Mouse (Mus musculus) liver, embryonic 15.5 days (tissue): ENCODE data around the gene Trim46. TPM values are rescaled to one million over a fixed set of nuclear protein-coding genes. Genes with fewer than 3 reads are reported as not detected.
"Not testable (repeated sequence)": the region's sequence is repeated elsewhere in the genome, so short reads cannot be mapped to it uniquely, and the experiment has no call there.

Experiments used
- ATAC-seq: fragments of 200-750 bp; cut with Nextera tagmentation; 2 replicates; pipeline ENCODE4 v1.8.0; 2017; ENCODE audit warnings: moderate number of reproducible peaks, mild to moderate bottlenecking, moderate library complexity; ENCODE audit not compliant: insufficient read depth
- H3K27ac ChIP-seq: fragments of 300-500 bp; sonication (generic); replicated peaks from 2 replicates; pipeline ENCODE4 v1.5.1; 2015; ENCODE audit warnings: mild to moderate bottlenecking, inconsistent platforms
- H3K27me3 ChIP-seq: fragments of 300-500 bp; sonication (generic); 2 replicates; pipeline ENCODE4 v1.6.1; 2015; ENCODE audit warnings: mild to moderate bottlenecking, inconsistent platforms
- H3K36me3 ChIP-seq: fragments of 300-500 bp; sonication (generic); replicated peaks from 2 replicates; pipeline ENCODE4 v1.6.1; 2015; ENCODE audit warnings: moderate library complexity, mild to moderate bottlenecking, inconsistent platforms
- H3K4me1 ChIP-seq: fragments of 300-500 bp; sonication (generic); replicated peaks from 2 replicates; pipeline ENCODE4 v1.6.1; 2015; ENCODE audit warnings: inconsistent platforms
- H3K4me2 ChIP-seq: fragments of 300-500 bp; sonication (generic); 2 replicates; pipeline ENCODE4 v1.6.1; 2015; ENCODE audit warnings: moderate library complexity, mild to moderate bottlenecking, inconsistent platforms
- H3K4me3 ChIP-seq: fragments of 300-500 bp; sonication (generic); replicated peaks from 2 replicates; pipeline ENCODE4 v1.5.1; 2015; ENCODE audit warnings: mild to moderate bottlenecking, inconsistent platforms
- H3K9ac ChIP-seq: fragments of 300-500 bp; sonication (generic); 2 replicates; pipeline ENCODE4 v1.6.1; 2015; ENCODE audit warnings: moderate library complexity, mild to moderate bottlenecking, inconsistent platforms
- H3K9me3 ChIP-seq: fragments of 300-500 bp; sonication (generic); replicated peaks from 2 replicates; pipeline ENCODE4 v1.6.1; 2016; ENCODE audit warnings: inconsistent platforms
- WGBS: fragments of 180-500 bp; shearing (Covaris S2); methylation state at CpG from one replicate; pipeline ENCODE4 v1.1.7; 2015; ENCODE audit warnings: mixed read lengths; ENCODE audit not compliant: insufficient replicate concordance; 5-methylcytosine and 5-hydroxymethylcytosine counted together
- polyA plus RNA-seq: library from polyadenylated mRNA; unstranded; fragments of >200 nt; fragmentation: Nextera tagmentation; extraction: Ambion mirVana; gene quantifications from 2 replicates; pipeline ENCODE4 v1.2.1, GENCODE M21; 2015

The Trim46 gene
- polyA plus RNA-seq, 1 experiment from 2014 or later, result 0.23 TPM

GRCm38 (mm10) chr3:89224796-89225195 lies 21.3 kb downstream of the Trim46 start:
- no peak for ATAC-seq
- WGBS, result 62% methylated on average over 11 of the region's 11 CpGs
- peaks cover 93% of the 10 kb centered on the region for H3K27me3 ChIP-seq

DNA sequence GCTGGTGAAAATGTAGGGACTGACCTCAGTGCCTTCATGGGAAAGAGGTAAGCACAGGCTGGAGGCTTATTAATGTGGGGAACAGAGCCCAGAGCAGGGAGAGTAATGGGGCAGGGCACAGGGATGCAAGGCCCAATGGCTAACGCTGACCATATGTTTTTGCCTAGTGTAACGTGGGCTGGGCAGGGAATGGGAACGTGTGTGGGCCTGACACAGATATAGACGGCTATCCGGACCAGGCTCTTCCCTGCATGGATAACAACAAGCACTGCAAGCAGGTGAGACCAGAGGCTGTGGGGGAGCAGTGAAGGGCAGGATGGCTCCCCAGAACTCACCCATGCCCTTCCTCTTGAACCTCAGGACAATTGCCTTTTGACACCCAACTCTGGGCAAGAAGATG lies 24.9 kb downstream of the Trim46 start:
- Histone ChIP-seq H3K4me3 (no peak overlapping the region), H3K9me3 (no peaks in the 10 kb centered on the region), H3K4me1 (no peaks in the 10 kb centered on the region), H3K4me2 (no peak overlapping the region), H3K9ac (no peak overlapping the region), H3K27ac (no peak overlapping the region), H3K27me3 (peaks cover 75% of the 10 kb centered on the region), H3K36me3 (no peaks in the 10 kb centered on the region)
- 62% methylated on average over 5 of the region's 5 CpGs for WGBS
- ATAC-seq, result no peak

More at GRCm38 (mm10) chr3:89224796-89225195, 21.3 kb downstream of the Trim46 start:
- Histone ChIP-seq H3K4me1 (peaks cover 25% of the 10 kb centered on the region), H3K4me2 (no peak overlapping the region), H3K36me3 (no peaks in the 10 kb centered on the region), H3K9me3 (no peaks in the 10 kb centered on the region), H3K4me3 (no peak overlapping the region), H3K27ac (no peak overlapping the region), H3K9ac (no peak overlapping the region)

- no peak overlapping the region for H3K9ac ChIP-seq
- no peaks in the 10 kb centered on the region for H3K9me3 ChIP-seq
- no peak for ATAC-seq
- 27% methylated on average over 8 of the region's 8 CpGs for WGBS
- no peak overlapping the region for H3K27ac ChIP-seq
- peaks cover 75% of the 10 kb centered on the region for H3K27me3 ChIP-seq
- H3K4me3 ChIP-seq, result no peak overlapping the region
- H3K4me2 ChIP-seq, result no peak overlapping the region
- H3K4me1 ChIP-seq, result peaks cover 16% of the 10 kb centered on the region
- H3K36me3 ChIP-seq, result no peaks in the 10 kb centered on the region
Measured at GRCm38 (mm10) chr3:89219546-89219945, 26.6 kb downstream of the Trim46 start.

DNA sequence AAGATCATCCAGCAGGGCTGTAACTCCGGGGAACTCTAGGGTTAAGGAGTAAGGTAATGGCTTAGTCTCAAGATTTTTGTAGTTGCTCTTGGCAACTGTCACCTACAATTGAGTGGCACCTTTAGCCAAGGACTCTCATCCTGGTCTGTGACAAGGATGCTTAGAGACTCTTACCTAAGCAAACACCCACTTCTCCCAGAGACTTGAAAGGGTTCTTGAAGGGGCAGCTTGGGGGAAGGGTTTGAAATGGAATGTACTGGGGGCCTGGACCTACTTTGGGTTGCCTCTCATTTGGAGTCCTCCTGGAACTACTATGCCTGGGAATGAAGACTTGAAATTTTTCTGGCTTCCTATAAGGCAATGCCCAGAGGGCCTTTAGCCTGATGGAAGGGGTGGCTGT lies 27.8 kb downstream of the Trim46 start:
- ATAC-seq, result no peak
- H3K27me3 ChIP-seq, result peaks cover 62% of the 10 kb centered on the region
- H3K27ac ChIP-seq, result no peak overlapping the region
- no peak overlapping the region for H3K9ac ChIP-seq
- H3K4me1 ChIP-seq, result peaks cover 24% of the 10 kb centered on the region
- no peak overlapping the region for H3K4me3 ChIP-seq
- H3K9me3 ChIP-seq, result no peaks in the 10 kb centered on the region
- H3K4me2 ChIP-seq, result no peak overlapping the region
- H3K36me3 ChIP-seq, result no peaks in the 10 kb centered on the region
- 55% methylated on average over 1 of the region's 1 CpGs for WGBS

DNA sequence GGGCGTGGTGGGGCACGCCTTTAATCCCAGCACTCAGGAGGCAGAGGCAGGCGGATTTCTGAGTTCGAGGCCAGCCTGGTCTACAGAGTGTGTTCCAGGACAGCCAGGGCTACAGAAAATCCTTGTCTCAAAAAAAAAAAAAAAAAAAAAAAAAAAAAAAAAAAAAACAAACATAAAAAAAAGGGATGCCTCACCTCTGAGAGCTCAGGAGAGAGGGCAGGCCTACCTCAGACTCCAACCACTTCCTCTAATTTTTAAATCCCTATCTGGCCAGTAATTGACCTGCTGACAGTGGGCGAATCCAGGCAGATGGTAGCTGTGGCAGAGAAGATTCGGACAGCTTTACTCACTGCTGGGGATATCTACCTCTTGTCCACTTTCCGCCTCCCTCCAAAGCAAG lies 29.7 kb downstream of the Trim46 start:
- H3K4me2 ChIP-seq, H3K27ac ChIP-seq, H3K9me3 ChIP-seq, H3K36me3 ChIP-seq, H3K4me3 ChIP-seq, ATAC-seq, H3K9ac ChIP-seq: not testable (repeated sequence)
- 61% methylated on average over 7 of the region's 7 CpGs for WGBS
- peaks cover 37% of the 10 kb centered on the region for H3K4me1 ChIP-seq
- H3K27me3 ChIP-seq, result peaks cover 46% of the 10 kb centered on the region

GRCm38 (mm10) chr3:89215853-89216252 lies 30.3 kb downstream of the Trim46 start:
- H3K9ac ChIP-seq, result no peak overlapping the region
- ATAC-seq, result peak; percentile 9; the same call in 1 of the 2 replicates
- WGBS, result 1% methylated on average over 6 of the region's 6 CpGs
- peaks cover 40% of the 10 kb centered on the region for H3K27me3 ChIP-seq
- H3K9me3 ChIP-seq, result no peaks in the 10 kb centered on the region
- peaks cover 6% of the 10 kb centered on the region; the same call in 1 of the 2 replicates for H3K36me3 ChIP-seq
- H3K4me1 ChIP-seq, result peaks cover 37% of the 10 kb centered on the region
- peak overlapping the region; percentile 88; the same call in 1 of the 2 replicates for H3K4me3 ChIP-seq
- no peak overlapping the region for H3K27ac ChIP-seq
- H3K4me2 ChIP-seq, result peak overlapping the region; percentile 98

DNA sequence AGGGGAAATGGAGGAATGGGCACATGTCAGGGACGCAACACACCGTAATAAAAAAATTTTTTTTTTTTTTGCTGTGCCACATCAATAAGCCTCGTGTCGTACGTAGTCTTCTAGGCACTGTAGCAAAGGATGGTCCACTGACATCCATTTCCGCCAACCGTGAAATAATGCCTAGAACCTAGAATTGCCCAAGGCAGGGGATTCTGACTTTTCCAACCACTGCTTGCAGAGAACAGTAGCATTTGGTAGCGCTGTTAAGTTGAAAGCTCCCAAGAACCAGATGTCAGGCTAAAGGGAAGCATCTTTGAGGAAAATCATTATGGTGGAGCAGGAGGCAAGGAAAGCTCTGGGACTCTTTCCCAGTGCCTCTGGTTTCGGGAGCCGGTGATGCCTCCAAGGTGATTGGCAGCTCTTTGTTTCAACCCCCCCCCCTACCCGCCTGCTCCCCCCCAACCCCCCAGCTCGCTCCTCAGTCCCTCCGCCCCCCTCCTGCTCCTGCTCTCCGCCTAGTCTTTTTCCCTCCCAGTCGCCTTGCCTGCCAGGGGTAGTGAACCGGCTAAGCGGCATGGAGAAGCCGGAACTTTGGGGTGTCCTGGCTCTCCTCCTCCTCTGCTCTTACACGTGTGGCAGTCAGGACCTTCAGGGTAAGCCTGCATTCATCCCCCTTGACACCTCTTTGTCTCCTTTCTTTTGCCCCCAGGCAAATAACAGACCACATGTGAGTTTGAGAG lies 31.3 kb downstream of the Trim46 start, which contains the start of gene Thbs3:
Thbs3 (plus strand) TSS at position 500 of the 731 bp plus-strand sequence.
- Histone ChIP-seq H3K4me2 (peak within 1 kb of the TSS; percentile 98), H3K36me3 (peaks cover 15% of the 10 kb centered on the region), H3K27me3 (peaks cover 34% of the 10 kb centered on the region), H3K9ac (peak within 1 kb of the TSS; percentile 73), H3K4me3 (peak within 1 kb of the TSS; percentile 88), H3K27ac (peak within 1 kb of the TSS; percentile 71), H3K4me1 (peaks cover 37% of the 10 kb centered on the region), H3K9me3 (no peaks in the 10 kb centered on the region)
- WGBS, result 3% methylated on average over 19 of the region's 19 CpGs
- ATAC-seq, result no peak

DNA sequence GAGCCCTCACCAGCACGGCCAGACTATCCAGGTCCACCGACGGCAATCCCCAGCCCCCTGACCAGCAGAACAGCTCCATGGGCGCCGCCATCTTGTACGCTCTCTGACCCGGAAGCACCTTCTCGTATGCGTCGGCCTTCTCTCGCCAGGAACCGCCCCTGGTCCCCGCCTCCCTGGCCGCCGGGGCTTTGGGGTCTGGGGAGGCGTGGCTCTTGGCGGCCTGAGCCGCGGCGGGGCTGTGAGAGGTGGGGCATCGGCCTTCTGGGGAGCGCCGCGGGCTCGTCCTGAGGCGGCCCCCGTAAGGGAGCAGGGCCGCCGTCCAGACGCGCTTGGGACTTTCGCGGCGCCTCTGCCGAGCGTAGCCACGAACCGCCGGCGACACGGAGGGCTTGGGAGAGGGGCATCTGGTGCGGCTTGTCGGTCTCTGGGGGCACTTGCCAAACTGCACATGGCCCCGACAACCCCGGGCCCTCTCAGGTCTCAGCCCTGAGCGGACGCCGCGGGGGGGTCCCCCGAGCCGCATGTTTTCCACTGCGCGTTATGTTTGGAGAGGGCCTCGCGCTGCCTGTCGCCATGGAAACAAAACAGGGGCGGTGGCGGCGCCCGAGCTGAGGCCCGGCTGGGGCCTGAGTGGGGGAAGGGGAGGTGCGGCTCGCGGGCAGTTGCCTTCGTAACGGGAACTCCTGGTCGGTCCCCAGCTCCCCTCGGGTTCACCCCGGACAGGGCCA lies 32.1 kb downstream of the Trim46 start:
- Histone ChIP-seq H3K4me3 (peak overlapping the region; percentile 88), H3K4me2 (peak overlapping the region; percentile 98), H3K9ac (peak overlapping the region; percentile 73), H3K4me1 (peaks cover 37% of the 10 kb centered on the region), H3K27me3 (peaks cover 26% of the 10 kb centered on the region), H3K27ac (peak overlapping the region; percentile 71), H3K9me3 (no peaks in the 10 kb centered on the region), H3K36me3 (peaks cover 23% of the 10 kb centered on the region)
- peak; percentile 87 for ATAC-seq
- WGBS, result under 1% methylated on average over 69 of the region's 69 CpGs

DNA sequence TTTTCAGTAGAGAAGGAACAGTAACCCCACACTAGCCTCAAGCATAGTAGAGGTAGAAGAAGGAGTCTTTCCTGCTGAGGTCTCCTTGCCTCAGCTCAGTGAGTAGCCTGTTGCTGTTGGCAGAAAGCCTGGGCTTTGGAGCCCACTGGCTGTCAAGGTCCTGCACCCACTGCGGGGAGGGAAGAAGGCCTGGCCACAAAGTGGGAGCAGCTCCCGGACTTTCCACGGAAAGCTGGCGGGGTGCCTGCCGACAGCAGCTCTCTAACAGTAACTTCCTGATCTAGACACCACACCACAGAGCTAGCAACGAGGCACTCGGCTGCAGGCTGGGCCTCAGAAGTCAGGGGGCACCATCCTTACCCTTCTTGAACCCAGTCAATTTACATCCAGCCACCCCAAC lies 35.4 kb downstream of the Trim46 start:
- no peaks in the 10 kb centered on the region for H3K9me3 ChIP-seq
- H3K9ac ChIP-seq, result no peak overlapping the region
- 65% methylated on average over 7 of the region's 7 CpGs for WGBS
- peaks cover 12% of the 10 kb centered on the region for H3K27me3 ChIP-seq
- no peak overlapping the region for H3K27ac ChIP-seq
- H3K4me2 ChIP-seq, result no peak overlapping the region
- H3K36me3 ChIP-seq, result peaks cover 52% of the 10 kb centered on the region
- no peak for ATAC-seq
- no peak overlapping the region for H3K4me3 ChIP-seq
- H3K4me1 ChIP-seq, result peaks cover 33% of the 10 kb centered on the region

GRCm38 (mm10) chr3:89210162-89210561 lies 35.9 kb downstream of the Trim46 start:
- no peak overlapping the region for H3K4me2 ChIP-seq
- no peak overlapping the region for H3K4me3 ChIP-seq
- H3K27me3 ChIP-seq, result peaks cover 7% of the 10 kb centered on the region; the same call in 1 of the 2 replicates
- H3K9me3 ChIP-seq, result no peaks in the 10 kb centered on the region
- WGBS, result 74% methylated on average over 13 of the region's 13 CpGs
- peaks cover 58% of the 10 kb centered on the region for H3K36me3 ChIP-seq
- no peak overlapping the region for H3K9ac ChIP-seq
- peaks cover 28% of the 10 kb centered on the region for H3K4me1 ChIP-seq
- no peak for ATAC-seq
- H3K27ac ChIP-seq, result no peak overlapping the region

- H3K27me3 ChIP-seq, result peaks cover 2% of the 10 kb centered on the region; the same call in 1 of the 2 replicates
- WGBS, result 77% methylated on average over 7 of the region's 7 CpGs
- no peak overlapping the region for H3K4me2 ChIP-seq
- ATAC-seq, result no peak
- no peaks in the 10 kb centered on the region for H3K9me3 ChIP-seq
- H3K9ac ChIP-seq, result no peak overlapping the region
- no peak overlapping the region for H3K4me3 ChIP-seq
- no peak overlapping the region for H3K27ac ChIP-seq
- H3K4me1 ChIP-seq, result peaks cover 23% of the 10 kb centered on the region
- H3K36me3 ChIP-seq, result peaks cover 60% of the 10 kb centered on the region
Measured at GRCm38 (mm10) chr3:89209731-89210130, 36.4 kb downstream of the Trim46 start.
